Mouse (Mus musculus) liver, postnatal 0 days (tissue): ENCODE results near the gene Cmtm5. TPM values are rescaled to one million over a fixed set of nuclear protein-coding genes. Genes with fewer than 3 reads are reported as not detected.

Source experiments
- ATAC-seq: fragments of 200-750 bp; cut with Nextera tagmentation; 2 replicates; pipeline ENCODE4 v1.8.0; 2017; ENCODE audit warnings: mild to moderate bottlenecking, moderate library complexity
- DNase-seq: peaks from one replicate; pipeline ENCODE4 v3.0.0-alpha.2; 2016
- H3K27ac ChIP-seq: fragments of 300-500 bp; sonication (generic); 2 replicates; pipeline ENCODE4 v1.5.1; 2014; ENCODE audit warnings: antibody characterized with exemption, moderate library complexity, mild to moderate bottlenecking, low read depth
- H3K27me3 ChIP-seq: fragments of 300-500 bp; sonication (generic); 2 replicates; pipeline ENCODE4 v1.6.1; 2014; ENCODE audit warnings: low read length, control low read depth, mixed read lengths; ENCODE audit not compliant: insufficient read depth
- H3K36me3 ChIP-seq: fragments of 300-500 bp; sonication (generic); replicated peaks from 2 replicates; pipeline ENCODE4 v1.6.1; 2014; ENCODE audit warnings: mild to moderate bottlenecking, control low read depth, low read length, moderate library complexity, mixed read lengths; ENCODE audit not compliant: insufficient read depth
- H3K4me1 ChIP-seq: fragments of 300-500 bp; sonication (generic); 2 replicates; pipeline ENCODE4 v1.6.1; 2014; ENCODE audit warnings: antibody characterized with exemption, mild to moderate bottlenecking, control low read depth; ENCODE audit not compliant: insufficient read depth
- H3K4me2 ChIP-seq: fragments of 300-500 bp; sonication (generic); 2 replicates; pipeline ENCODE4 v1.6.1; 2014; ENCODE audit warnings: low read depth, mild to moderate bottlenecking, low read length, moderate library complexity, mixed read lengths
- H3K4me3 ChIP-seq: fragments of 300-500 bp; sonication (generic); 2 replicates; pipeline ENCODE4 v1.5.1; 2014; ENCODE audit warnings: low read depth, low read length
- H3K9ac ChIP-seq: fragments of 300-500 bp; sonication (generic); replicated peaks from 2 replicates; pipeline ENCODE4 v1.6.1; 2014; ENCODE audit warnings: mild to moderate bottlenecking, moderate library complexity
- H3K9me3 ChIP-seq: fragments of 300-500 bp; sonication (generic); 2 replicates; pipeline ENCODE4 v1.6.1; 2016; ENCODE audit warnings: mild to moderate bottlenecking, control low read depth, low read length, mixed read lengths
- CTCF ChIP-seq: sonication (generic); IDR thresholded peaks from 2 replicates; pipeline ENCODE4 v1.5.1; 2016; ENCODE audit warnings: antibody characterized with exemption, low read depth
- EP300 ChIP-seq: IDR thresholded peaks from 2 replicates; pipeline ENCODE4 v1.6.1; 2016; ENCODE audit warnings: antibody characterized with exemption, low read depth, mild to moderate bottlenecking
- WGBS: fragments of 180-500 bp; shearing (Covaris S2); extraction: QIAGEN DNeasy Blood & Tissue Kit; methylation state at CpG from one replicate; pipeline ENCODE4 v1.1.7; 2014; ENCODE audit not compliant: insufficient replicate concordance; 5-methylcytosine and 5-hydroxymethylcytosine counted together
- polyA plus RNA-seq: library from polyadenylated mRNA; unstranded; fragments of >200 nt; fragmentation: Nextera tagmentation; extraction: Ambion mirVana; gene quantifications from 2 replicates; pipeline ENCODE4 v1.2.1, GENCODE M21; 2015

Cmtm5 gene
- polyA plus RNA-seq, 1 experiment from 2014 or later: not detected

DNA sequence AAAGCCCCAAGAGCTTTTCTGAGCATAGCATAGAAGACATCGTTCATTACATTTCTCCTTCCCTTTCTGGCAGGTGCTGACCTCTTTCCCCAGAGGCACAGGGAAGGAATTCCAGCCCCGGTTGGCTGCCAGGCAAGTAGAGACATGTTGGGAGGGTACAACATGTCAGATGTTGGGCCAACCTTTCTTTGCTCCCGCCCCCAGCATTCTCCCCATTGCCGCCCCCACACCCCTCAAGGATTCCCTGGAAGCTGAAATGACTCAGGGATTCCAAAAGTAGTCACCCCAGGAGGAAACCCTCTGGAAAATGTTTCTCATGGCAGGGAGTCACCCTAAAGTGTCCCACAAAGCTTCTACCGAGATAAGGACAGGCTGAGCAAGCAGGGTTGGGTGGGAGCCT, 6.3 kb upstream of the Cmtm5 start:
- Histone ChIP-seq H3K4me3 (no peak overlapping the region), H3K4me2 (no peak overlapping the region), H3K9ac (no peak overlapping the region), H3K27ac (no peak overlapping the region), H3K36me3 (no peaks in the 10 kb centered on the region), H3K27me3 (peaks cover 44% of the 10 kb centered on the region), H3K4me1 (peaks cover 11% of the 10 kb centered on the region), H3K9me3 (no peaks in the 10 kb centered on the region)
- ATAC-seq (no peak), DNase-seq (no peak)
- TF ChIP-seq EP300: no peak
- TF ChIP-seq CTCF: no peak
- WGBS: 62% methylated on average over 5 of the region's 5 CpGs

DNA sequence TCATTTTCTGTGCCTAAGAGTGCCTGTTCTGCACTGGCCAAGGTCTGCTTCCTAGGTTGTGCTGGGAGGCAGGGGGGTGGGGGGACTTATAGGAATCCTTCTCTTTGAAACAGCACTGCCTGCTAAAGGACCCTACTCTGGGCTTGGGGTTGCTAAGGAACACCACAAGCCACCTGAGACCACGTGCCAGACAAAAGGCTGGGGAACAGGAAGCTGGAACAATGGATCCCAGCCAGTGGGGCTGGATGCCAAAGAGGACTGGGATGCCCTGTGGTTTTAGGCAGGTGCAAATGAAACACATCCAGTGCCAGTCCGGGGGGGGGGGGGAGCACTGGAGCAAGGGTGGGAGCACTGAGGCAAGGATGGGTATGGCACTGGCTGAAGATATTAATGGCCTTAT, 5.6 kb upstream of the Cmtm5 start:
- TF ChIP-seq EP300 (no peak), CTCF (no peak)
- Histone ChIP-seq H3K36me3 (no peaks in the 10 kb centered on the region), H3K27me3 (peaks cover 38% of the 10 kb centered on the region), H3K4me3 (no peak overlapping the region), H3K27ac (no peak overlapping the region), H3K9ac (no peak overlapping the region), H3K4me2 (no peak overlapping the region), H3K4me1 (peaks cover 11% of the 10 kb centered on the region), H3K9me3 (no peaks in the 10 kb centered on the region)
- ATAC-seq (no peak), DNase-seq (no peak)
- 23% methylated on average over 2 of the region's 2 CpGs for WGBS

DNA sequence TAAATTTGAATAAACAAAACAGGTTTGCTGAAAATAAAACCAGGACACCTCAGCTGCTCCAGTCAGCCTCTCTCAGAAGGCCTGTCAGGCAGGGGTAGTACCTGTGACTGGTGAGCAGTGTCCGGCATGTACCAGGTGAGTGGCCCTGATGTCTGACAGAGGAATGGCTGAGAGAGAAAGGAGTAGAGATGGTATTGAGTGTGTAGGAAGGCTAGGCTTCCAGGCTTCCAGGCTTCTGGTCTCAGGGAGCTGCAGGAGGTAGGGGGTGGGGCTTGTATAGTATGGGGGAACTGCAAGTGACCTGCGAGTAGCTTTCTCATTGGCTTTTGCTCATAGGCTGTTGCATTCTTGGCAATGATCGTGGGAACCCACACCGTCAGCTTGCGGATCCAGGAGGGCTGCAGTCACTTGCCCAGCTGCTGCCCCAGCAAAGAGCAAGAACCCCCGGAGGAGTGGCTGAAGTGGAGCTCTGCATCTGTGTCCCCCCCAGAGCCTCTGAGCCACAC, 3.4 kb upstream of the Cmtm5 start, which contains the start of gene Il25:
Gene Il25 (plus strand): TSS at position 51 of the 506 bp plus-strand sequence.
- H3K9me3 ChIP-seq: no peaks in the 10 kb centered on the region
- H3K27me3 ChIP-seq: peaks cover 15% of the 10 kb centered on the region
- no peaks in the 10 kb centered on the region for H3K4me1 ChIP-seq
- no peak within 1 kb of the TSS for H3K9ac ChIP-seq
- DNase-seq (no peak), ATAC-seq (no peak)
- H3K27ac ChIP-seq: no peak within 1 kb of the TSS
- H3K4me3 ChIP-seq: no peak within 1 kb of the TSS
- no peaks in the 10 kb centered on the region for H3K36me3 ChIP-seq
- WGBS: 62% methylated on average over 6 of the region's 6 CpGs
- no peak within 1 kb of the TSS for H3K4me2 ChIP-seq
- TF ChIP-seq CTCF: no peak
- TF ChIP-seq EP300: no peak

DNA sequence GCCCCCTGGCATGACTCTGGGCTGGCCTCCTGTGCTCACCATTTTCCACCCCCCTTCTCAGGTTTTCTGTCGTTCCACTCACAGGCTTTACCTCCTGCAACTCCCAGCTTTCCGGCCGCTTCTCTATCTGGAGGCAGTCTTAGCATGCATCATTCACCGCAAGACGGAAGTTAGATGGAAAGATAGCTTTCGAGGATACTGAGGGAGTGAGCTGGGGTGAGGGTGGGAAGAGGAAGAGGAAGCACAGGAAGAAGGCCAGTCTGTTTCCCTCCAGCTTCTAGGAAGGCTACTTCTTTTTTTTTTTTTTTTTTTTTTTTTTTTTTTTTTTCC, 735 bp downstream of the Cmtm5 start:
- Histone ChIP-seq H3K9ac (no peak overlapping the region), H3K4me1 (no peaks in the 10 kb centered on the region), H3K4me2 (no peak overlapping the region), H3K9me3 (no peaks in the 10 kb centered on the region), H3K36me3 (no peaks in the 10 kb centered on the region), H3K27me3 (no peaks in the 10 kb centered on the region), H3K4me3 (no peak overlapping the region), H3K27ac (no peak overlapping the region)
- 39% methylated on average over 6 of the region's 6 CpGs for whole genome bisulfite sequencing
- ATAC-seq (no peak), DNase-seq (no peak)
- TF ChIP-seq EP300 (no peak), CTCF (no peak)

DNA sequence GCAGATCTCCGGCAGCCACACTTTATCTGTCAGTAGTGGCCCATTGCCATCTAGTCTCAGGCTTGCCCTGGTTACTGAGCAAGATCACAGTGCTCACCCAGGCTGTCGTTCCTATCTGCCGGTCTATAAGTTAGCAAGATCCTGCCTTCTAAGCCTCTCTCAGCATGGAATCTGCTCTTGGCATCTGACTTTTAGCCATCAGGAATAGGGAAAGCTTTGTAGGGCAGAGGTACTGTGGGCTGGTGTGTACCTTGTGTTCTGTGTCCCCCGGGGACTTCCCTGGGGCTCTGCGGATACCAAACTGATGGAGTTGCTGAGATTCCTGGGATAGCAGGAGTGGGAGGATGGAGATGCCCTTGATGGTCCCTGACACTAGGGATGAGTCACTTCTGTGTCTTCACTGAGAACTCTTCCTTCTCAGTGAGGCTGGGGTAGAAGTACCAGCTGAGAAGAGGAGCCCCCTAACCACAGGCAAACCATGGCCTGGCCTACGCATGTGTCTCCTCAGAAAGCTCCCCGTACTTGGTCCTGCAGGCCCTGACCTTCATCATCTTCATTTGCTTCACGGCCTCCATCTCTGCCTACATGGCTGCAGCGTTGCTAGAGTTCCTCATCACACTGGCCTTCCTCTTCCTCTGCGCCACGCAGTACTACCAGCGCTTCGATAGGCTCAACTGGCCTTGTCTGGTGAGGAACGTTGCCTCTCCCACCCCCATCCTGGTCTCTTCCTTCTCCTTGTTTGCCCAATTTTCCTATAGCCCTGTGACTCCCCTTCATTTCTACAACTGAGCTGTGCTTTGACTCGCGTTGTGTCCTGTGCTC, 1.5 kb downstream of the Cmtm5 start:
- DNase-seq (no peak), ATAC-seq (no peak)
- no peaks in the 10 kb centered on the region for H3K9me3 ChIP-seq
- no peaks in the 10 kb centered on the region for H3K27me3 ChIP-seq
- TF ChIP-seq EP300 (no peak), CTCF (no peak)
- no peaks in the 10 kb centered on the region for H3K36me3 ChIP-seq
- no peak overlapping the region for H3K4me2 ChIP-seq
- H3K4me3 ChIP-seq: no peak overlapping the region
- H3K9ac ChIP-seq: no peak overlapping the region
- no peak overlapping the region for H3K27ac ChIP-seq
- 78% methylated on average over 16 of the region's 16 CpGs for WGBS
- H3K4me1 ChIP-seq: no peaks in the 10 kb centered on the region

DNA sequence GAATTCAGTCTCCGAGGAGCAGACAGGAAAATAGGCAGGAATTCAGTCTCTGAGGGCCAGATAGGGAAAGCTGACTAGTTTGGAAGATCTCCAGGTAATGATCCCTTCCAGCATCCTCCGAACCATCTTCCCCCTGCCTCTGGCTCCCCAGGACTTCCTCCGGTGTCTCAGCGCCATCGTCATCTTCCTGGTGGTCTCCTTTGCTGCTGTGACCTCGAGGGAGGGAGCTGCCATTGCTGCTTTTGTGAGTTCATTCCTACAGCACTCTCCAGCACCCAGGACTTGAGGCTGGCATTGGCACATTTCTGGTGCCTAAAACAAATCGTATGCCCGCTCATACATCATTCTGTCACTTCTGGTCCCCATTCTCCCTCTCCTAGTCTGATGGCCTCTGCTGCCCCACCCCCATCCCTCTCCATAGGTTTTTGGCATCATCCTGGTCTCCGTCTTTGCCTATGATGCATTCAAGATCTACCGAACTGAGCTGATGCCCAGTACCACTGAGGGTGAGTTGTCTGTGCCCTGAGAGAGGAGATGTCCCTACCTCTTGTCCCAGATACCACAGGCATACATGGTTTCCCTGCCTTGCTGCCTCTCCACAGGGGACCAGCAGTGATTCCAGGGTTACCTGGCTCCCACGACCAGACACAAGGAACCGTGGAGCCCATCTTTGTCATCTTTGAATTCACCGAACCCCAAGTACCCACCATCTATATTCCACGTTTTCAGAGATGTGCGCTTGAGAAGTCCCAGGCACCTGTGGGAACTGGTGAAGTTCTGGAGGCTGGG, 2.6 kb downstream of the Cmtm5 start:
- no peak for DNase-seq
- 71% methylated on average over 15 of the region's 15 CpGs for WGBS
- no peak overlapping the region for H3K4me3 ChIP-seq
- no peaks in the 10 kb centered on the region for H3K27me3 ChIP-seq
- H3K27ac ChIP-seq: no peak overlapping the region
- no peak for TF ChIP-seq CTCF
- no peak for TF ChIP-seq EP300
- H3K9me3 ChIP-seq: no peaks in the 10 kb centered on the region
- H3K36me3 ChIP-seq: no peaks in the 10 kb centered on the region
- H3K4me2 ChIP-seq: no peak overlapping the region
- ATAC-seq: no peak
- H3K4me1 ChIP-seq: no peaks in the 10 kb centered on the region
- no peak overlapping the region for H3K9ac ChIP-seq
